ENCODE assay signal across 12 mouse cellular contexts in the genomic region with DNA sequence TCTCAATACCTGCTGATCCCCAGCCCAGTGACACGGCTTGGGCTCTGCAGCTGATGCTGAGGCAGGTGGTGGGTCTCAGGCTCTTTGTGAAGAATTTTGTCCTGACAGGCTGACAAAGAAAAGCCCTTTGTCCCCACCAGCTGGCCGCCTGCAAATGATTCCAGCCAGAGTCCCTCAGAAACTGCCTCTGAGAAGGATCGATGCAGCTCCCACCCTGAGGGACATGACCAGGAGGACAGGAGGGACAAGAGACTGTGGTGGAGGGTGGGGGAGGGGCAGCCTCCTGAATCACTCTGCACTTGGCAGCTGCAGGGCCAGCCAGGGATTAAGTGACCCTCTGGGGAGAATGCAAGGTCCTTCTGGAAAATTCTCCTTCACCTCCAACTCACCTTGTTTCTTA. TPM values are rescaled to one million over a fixed set of nuclear protein-coding genes. Genes with fewer than 3 reads are reported as not detected.
DNase-seq lines count a peak whose midpoint lies in the region; ATAC-seq and TF ChIP-seq lines count a peak whose summit lies in the region.
"Had no signal": no experiment of that assay in that cellular context is flagged by ENCODE, and none has a peak within 500 bp of the region (broad histone marks: within the 10 kb centered on the region; RNA-seq: fewer than 3 reads in every experiment).

No protein-coding gene starts in this region.

- 3% methylated on average over 3 of the region's 3 CpGs for WGBS in forebrain, embryonic 10.5 days
- WGBS in forebrain, embryonic 15.5 days: 8% methylated on average over 3 of the region's 3 CpGs
- 22% methylated on average over 3 of the region's 3 CpGs for WGBS in liver, embryonic 15.5 days (ENCODE audit: insufficient replicate concordance)
- WGBS in hindbrain, embryonic 12.5 days: 2% methylated on average over 3 of the region's 3 CpGs
- WGBS in neural tube, embryonic 15.5 days: 8% methylated on average over 3 of the region's 3 CpGs

- TF ChIP-seq CTCF in layer of hippocampus, adult 2 months (conservative IDR thresholded peaks at IDR 0.05): no peak

- H3K4me2 ChIP-seq in forebrain, embryonic 15.5 days (replicated peaks): no peak overlapping the region
- no peak overlapping the region for H3K4me2 ChIP-seq in liver, embryonic 15.5 days
- H3K4me2 ChIP-seq in hindbrain, embryonic 12.5 days (replicated peaks): no peak overlapping the region
- no peak overlapping the region for H3K4me2 ChIP-seq in neural tube, embryonic 15.5 days
- H3K4me2 ChIP-seq: heart, embryonic 15.5 days; intestine, embryonic 15.5 days had no signal

- H3K27me3 ChIP-seq in forebrain, embryonic 10.5 days (ENCODE audit: poor library complexity, severe bottlenecking): peaks cover 46% of the 10 kb centered on the region
- H3K27me3 ChIP-seq in forebrain, embryonic 15.5 days: peaks cover 19% of the 10 kb centered on the region; the same call in 1 of the 2 replicates
- peaks cover 35% of the 10 kb centered on the region for H3K27me3 ChIP-seq in liver, embryonic 15.5 days
- H3K27me3 ChIP-seq in hindbrain, embryonic 12.5 days: peaks cover 21% of the 10 kb centered on the region
- peaks cover 5% of the 10 kb centered on the region for H3K27me3 ChIP-seq in neural tube, embryonic 15.5 days (replicated peaks)

- no peak overlapping the region for H3K9ac ChIP-seq in forebrain, embryonic 15.5 days (replicated peaks)
- H3K9ac ChIP-seq in liver, embryonic 15.5 days: no peak overlapping the region
- H3K9ac ChIP-seq in hindbrain, embryonic 12.5 days: no peak overlapping the region
- 0 out of 2 replicates have a peak overlapping the region, but pooled peaks have one; percentile 10 for H3K9ac ChIP-seq in neural tube, embryonic 15.5 days (replicated peaks)
- H3K9ac ChIP-seq: heart, embryonic 15.5 days; intestine, embryonic 15.5 days had no signal

- no peaks in the 10 kb centered on the region for H3K36me3 ChIP-seq in forebrain, embryonic 10.5 days (replicated peaks)
- no peaks in the 10 kb centered on the region for H3K36me3 ChIP-seq in forebrain, embryonic 15.5 days
- no peaks in the 10 kb centered on the region for H3K36me3 ChIP-seq in liver, embryonic 15.5 days (replicated peaks)
- H3K36me3 ChIP-seq in hindbrain, embryonic 12.5 days: no peaks in the 10 kb centered on the region
- no peaks in the 10 kb centered on the region for H3K36me3 ChIP-seq in neural tube, embryonic 15.5 days
- H3K36me3 ChIP-seq: heart, embryonic 15.5 days; intestine, embryonic 15.5 days had no signal

- peaks cover 55% of the 10 kb centered on the region for H3K4me1 ChIP-seq in forebrain, embryonic 10.5 days
- H3K4me1 ChIP-seq in forebrain, embryonic 15.5 days: peaks cover 32% of the 10 kb centered on the region
- H3K4me1 ChIP-seq in liver, embryonic 15.5 days (replicated peaks): peaks cover 12% of the 10 kb centered on the region
- peaks cover 55% of the 10 kb centered on the region for H3K4me1 ChIP-seq in hindbrain, embryonic 12.5 days
- peaks cover 40% of the 10 kb centered on the region for H3K4me1 ChIP-seq in neural tube, embryonic 15.5 days

- H3K9me3 ChIP-seq in forebrain, embryonic 10.5 days: no peaks in the 10 kb centered on the region
- H3K9me3 ChIP-seq in forebrain, embryonic 15.5 days: no peaks in the 10 kb centered on the region
- no peaks in the 10 kb centered on the region for H3K9me3 ChIP-seq in liver, embryonic 15.5 days (replicated peaks)
- H3K9me3 ChIP-seq in hindbrain, embryonic 12.5 days (replicated peaks): no peaks in the 10 kb centered on the region
- H3K9me3 ChIP-seq in neural tube, embryonic 15.5 days (replicated peaks): no peaks in the 10 kb centered on the region
- H3K9me3 ChIP-seq: heart, embryonic 15.5 days; intestine, embryonic 15.5 days had no signal

- ATAC-seq in forebrain, embryonic 15.5 days (replicated peaks): no peak
- ATAC-seq in liver, embryonic 15.5 days (ENCODE audit: insufficient read depth): no peak
- peak; percentile 26; the same call in 1 of the 2 replicates for ATAC-seq in hindbrain, embryonic 12.5 days (ENCODE audit: low FRiP score)
- no peak for ATAC-seq in neural tube, embryonic 15.5 days (ENCODE audit: low FRiP score)
- ATAC-seq in granulocyte monocyte progenitor cell, adult 5-6 weeks (replicated peaks; ENCODE audit: poor library complexity, severe bottlenecking): no peak

- DNase-seq in forebrain, embryonic 10.5 days (ENCODE audit: extremely low spot score, low spot score): peak; percentile 56
- no peak for DNase-seq in liver
- DNase-seq in layer of hippocampus, adult 2 months (ENCODE audit: low spot score in 2 of 2): no peak
- DNase-seq: right cerebral cortex, postnatal 25 days had no signal

- H3K4me3 ChIP-seq in forebrain, embryonic 10.5 days: no peak overlapping the region
- no peak overlapping the region for H3K4me3 ChIP-seq in forebrain, embryonic 15.5 days
- H3K4me3 ChIP-seq in liver, embryonic 15.5 days (replicated peaks): no peak overlapping the region
- no peak overlapping the region for H3K4me3 ChIP-seq in hindbrain, embryonic 12.5 days
- H3K4me3 ChIP-seq in neural tube, embryonic 15.5 days (replicated peaks): no peak overlapping the region
- H3K4me3 ChIP-seq in layer of hippocampus, adult 2 months: no peak overlapping the region
- H3K4me3 ChIP-seq: heart, embryonic 15.5 days; intestine, embryonic 15.5 days; myocyte had no signal

- H3K27ac ChIP-seq in forebrain, embryonic 10.5 days: peak overlapping the region; percentile 75
- H3K27ac ChIP-seq in forebrain, embryonic 15.5 days (replicated peaks): no peak overlapping the region
- H3K27ac ChIP-seq in liver, embryonic 15.5 days (replicated peaks): peak overlapping the region; percentile 51; the same call in 1 of the 2 replicates
- peak overlapping the region; percentile 56 for H3K27ac ChIP-seq in hindbrain, embryonic 12.5 days
- peak overlapping the region; percentile 13; the same call in 1 of the 2 replicates for H3K27ac ChIP-seq in neural tube, embryonic 15.5 days (replicated peaks)
- no peak overlapping the region for H3K27ac ChIP-seq in layer of hippocampus, adult 2 months
- H3K27ac ChIP-seq: heart, embryonic 15.5 days; intestine, embryonic 15.5 days had no signal

RNA-seq across cellular contexts. Expression of gene Chrna4, which starts 0.7 kb away (rescaled TPM):
- polyA plus RNA-seq in forebrain, embryonic 10.5 days (2016; fragmentation: Nextera tagmentation; extraction: Ambion mirVana): 5.7 and 5.8 TPM in 2 replicates
- polyA plus RNA-seq in forebrain, embryonic 15.5 days (2015; fragmentation: Nextera tagmentation; extraction: Ambion mirVana): 8.9 and 10.0 TPM in 2 replicates
- polyA plus RNA-seq in liver, embryonic 15.5 days (2015; fragmentation: Nextera tagmentation; extraction: Ambion mirVana): 0.94 and 1.1 TPM in 2 replicates
- polyA plus RNA-seq in hindbrain, embryonic 12.5 days (2016; fragmentation: Nextera tagmentation; extraction: Ambion mirVana): 44.6 and 47.0 TPM in 2 replicates
- polyA plus RNA-seq in neural tube, embryonic 15.5 days (2015; fragmentation: Nextera tagmentation; extraction: Ambion mirVana): 38.9 and 47.4 TPM in 2 replicates
- total RNA-seq in granulocyte monocyte progenitor cell, adult 5-6 weeks (2014; fragmentation: Nextera tagmentation): not detected in 2 replicates
- not detected in 2 replicates for total RNA-seq in granulocyte monocyte progenitor cell, adult 5-6 weeks (2017)
- 10 to 100 TPM; 14.1 to 15.7 TPM for total RNA-seq in layer of hippocampus, adult 2 months (2021)
- polyA plus RNA-seq: myocyte had no signal

RNA-seq across cellular contexts. Expression of gene Col20a1, which starts 57.7 kb away (rescaled TPM):
- polyA plus RNA-seq in forebrain, embryonic 10.5 days (2016; fragmentation: Nextera tagmentation; extraction: Ambion mirVana): 0.07 and 0.17 TPM in 2 replicates
- polyA plus RNA-seq in forebrain, embryonic 15.5 days (2015; fragmentation: Nextera tagmentation; extraction: Ambion mirVana): 0.08 and 0.29 TPM in 2 replicates
- 0.07 TPM in 1 of 2 replicates, not detected in the other for polyA plus RNA-seq in liver, embryonic 15.5 days (2015; fragmentation: Nextera tagmentation; extraction: Ambion mirVana)
- 1.8 and 2.1 TPM in 2 replicates for polyA plus RNA-seq in hindbrain, embryonic 12.5 days (2016; fragmentation: Nextera tagmentation; extraction: Ambion mirVana)
- polyA plus RNA-seq in neural tube, embryonic 15.5 days (2015; fragmentation: Nextera tagmentation; extraction: Ambion mirVana): 0.14 and 0.67 TPM in 2 replicates
- 1.6 TPM in 1 of 2 replicates, not detected in the other for total RNA-seq in granulocyte monocyte progenitor cell, adult 5-6 weeks (2014; fragmentation: Nextera tagmentation)
- total RNA-seq in granulocyte monocyte progenitor cell, adult 5-6 weeks (2017): 0.04 TPM in 1 of 2 replicates, not detected in the other
- 1 to 10 TPM; 2.7 to 5.4 TPM for total RNA-seq in layer of hippocampus, adult 2 months (2021)

Comparison
In these comparisons a context has a peak if more than half of its experiments do, and no peak if none do; other contexts are left out.
1. H3K27ac ChIP-seq: peak in forebrain, embryonic 10.5 days (single experiment), liver, embryonic 15.5 days (single experiment), hindbrain, embryonic 12.5 days (single experiment) and neural tube, embryonic 15.5 days (single experiment); none in forebrain, embryonic 15.5 days (single experiment) and layer of hippocampus, adult 2 months (single experiment).